Mouse (Mus musculus): Measurements from ENCODE around the gene Abcg4. TPM values are rescaled to one million over a fixed set of nuclear protein-coding genes. Genes with fewer than 3 reads are reported as not detected.

Abcg4 gene
- total RNA-seq (2012; rRNA removed) (2.5 and 4.1 TPM in 2 replicates), polyA plus RNA-seq (2012; ENCODE audit: insufficient read depth in 1 of 2, insufficient read length in 2 of 2, low read depth in 1 of 2, low replicate concordance in 2 of 2, missing spikeins in 1 of 2) (10 to 100 TPM in 1 of 2 experiments, not detected in 1; 17.1 TPM)

- no peaks in the 10 kb centered on the region for H3K27me3 ChIP-seq (ENCODE audit: control insufficient read depth in 1 of 2, insufficient read depth in 2 of 2, low read length in 2 of 2)
- H3K4me1 ChIP-seq (ENCODE audit: control insufficient read depth in 1 of 2, insufficient read depth in 2 of 2, low read length in 2 of 2), result peaks cover 8 to 22% of the 10 kb centered on the region in 2 experiments
- H3K27ac ChIP-seq (ENCODE audit: control insufficient read depth, low read depth, low read length), result peak within 1 kb of the TSS; percentile 95
- peak within 1 kb of the TSS; percentile 64 for H3K9ac ChIP-seq (ENCODE audit: control insufficient read depth, low read depth, low read length, poor library complexity, severe bottlenecking)
- no peaks in the 10 kb centered on the region for H3K9me3 ChIP-seq (replicated peaks; ENCODE audit: insufficient read depth, low read length)
- H3K4me3 ChIP-seq (ENCODE audit: control insufficient read depth in 1 of 2, insufficient read depth in 1 of 2, low read depth in 2 of 2, low read length in 2 of 2), result peak within 1 kb of the TSS; percentile 70
- DNase-seq (ENCODE audit: low read depth, low spot score), result peak; percentile 92
- H3K36me3 ChIP-seq (ENCODE audit: control insufficient read depth in 1 of 2, insufficient read depth in 2 of 2, low read length in 2 of 2), result peaks cover 4 to 11% of the 10 kb centered on the region in 2 experiments
- H3K79me2 ChIP-seq (ENCODE audit: control insufficient read depth, insufficient read depth, low read length, poor library complexity), result peaks cover 8% of the 10 kb centered on the region; the same call in 1 of the 2 replicates
- TF ChIP-seq MYC (IDR thresholded peaks at IDR 0.05; ENCODE audit: low read depth, low read length) (no peak), POLR2AphosphoS5 (IDR thresholded peaks at IDR 0.05; ENCODE audit: borderline replicate concordance, low read depth, low read length) (no peak), GATA1 (IDR thresholded peaks at IDR 0.05; ENCODE audit: low read depth, low read length) (peak; percentile 94), MXI1 (IDR thresholded peaks at IDR 0.05; ENCODE audit: low read depth, low read length) (no peak; the same call in none of the 2 replicates), NELFE (IDR thresholded peaks at IDR 0.05; ENCODE audit: low read depth, low read length) (peak; percentile 29; the same call in 1 of the 2 replicates), ZMIZ1 (IDR thresholded peaks at IDR 0.05; ENCODE audit: low read depth, low read length) (no peak; the same call in 1 of the 2 replicates), SMC3 (IDR thresholded peaks at IDR 0.05; ENCODE audit: low read depth, low read length) (no peak), RCOR1 (IDR thresholded peaks at IDR 0.05; ENCODE audit: low read depth, low read length) (peak; percentile 45; the same call in 1 of the 2 replicates), TBP (IDR thresholded peaks at IDR 0.05; ENCODE audit: low read depth, low read length) (peak; percentile 56; the same call in 1 of the 2 replicates), ZKSCAN1 (IDR thresholded peaks at IDR 0.05; ENCODE audit: low read depth, low read length) (no peak), RAD21 (IDR thresholded peaks at IDR 0.05; ENCODE audit: low read depth, low read length) (no peak), CHD2 (IDR thresholded peaks at IDR 0.05; ENCODE audit: low read length) (peak; percentile 54; the same call in 1 of the 2 replicates), CTCF (IDR thresholded peaks at IDR 0.05 in 2 of 3, conservative IDR thresholded peaks at IDR 0.05 in 1 of 3; ENCODE audit: control insufficient read depth in 1 of 3, insufficient read depth in 1 of 3, low read depth in 2 of 3, low read length in 3 of 3, poor library complexity in 1 of 3, severe bottlenecking in 1 of 3) (no peak), ELF1 (IDR thresholded peaks at IDR 0.05; ENCODE audit: low read depth, low read length) (no peak), KAT2A (conservative IDR thresholded peaks at IDR 0.05; ENCODE audit: low read depth, low read length) (no peak; the same call in 1 of the 2 replicates), GABPA (IDR thresholded peaks at IDR 0.05; ENCODE audit: low read depth, low read length) (no peak), MAZ (IDR thresholded peaks at IDR 0.05; ENCODE audit: low read depth, low read length) (peak; percentile 71), USF2 (IDR thresholded peaks at IDR 0.05; ENCODE audit: borderline replicate concordance in 1 of 2, insufficient read depth in 1 of 2, low read depth in 1 of 2, low read length in 2 of 2) (no peak), NRF1 (IDR thresholded peaks at IDR 0.05; ENCODE audit: insufficient read depth, low read depth, low read length, poor library complexity, severe bottlenecking) (no peak), ETS1 (IDR thresholded peaks at IDR 0.05; ENCODE audit: low read depth, low read length) (peak; percentile 77), E2F4 (IDR thresholded peaks at IDR 0.05; ENCODE audit: borderline replicate concordance, low read depth, low read length) (no peak), USF1 (IDR thresholded peaks at IDR 0.05; ENCODE audit: low read depth, low read length) (no peak), MAX (IDR thresholded peaks at IDR 0.05; ENCODE audit: low read length) (no peak), BHLHE40 (IDR thresholded peaks at IDR 0.05; ENCODE audit: borderline replicate concordance, low read depth, low read length) (no peak; the same call in 1 of the 2 replicates), JUND (IDR thresholded peaks at IDR 0.05; ENCODE audit: low read depth, low read length) (no peak), ZNF384 (IDR thresholded peaks at IDR 0.05; ENCODE audit: low read depth, low read length) (no peak), TAL1 (IDR thresholded peaks at IDR 0.05; ENCODE audit: low read length) (peak; percentile 90), CHD1 (IDR thresholded peaks at IDR 0.05; ENCODE audit: low read depth, low read length) (no peak), MYB (IDR thresholded peaks at IDR 0.05; ENCODE audit: low read depth, low read length) (no peak), ZC3H11A (IDR thresholded peaks at IDR 0.05; ENCODE audit: low read depth, low read length) (no peak), POLR2A (IDR thresholded peaks at IDR 0.05; ENCODE audit: control insufficient read depth in 1 of 2, insufficient read depth in 1 of 2, low read depth in 1 of 2, low read length in 2 of 2, poor library complexity in 1 of 2) (peak; percentile 51 to 59; a peak in 2 of 4 replicates), POLR2AphosphoS2 (IDR thresholded peaks at IDR 0.05; ENCODE audit: low read length) (no peak), SIN3A (IDR thresholded peaks at IDR 0.05; ENCODE audit: low read length) (peak; percentile 71; the same call in 1 of the 2 replicates), MAFK (IDR thresholded peaks at IDR 0.05; ENCODE audit: borderline replicate concordance, low read depth, low read length) (0 out of 2 replicates have a peak, but pooled peaks have one; percentile 12), TCF12 (IDR thresholded peaks at IDR 0.05; ENCODE audit: low read depth, low read length) (peak; percentile 93)
Observed at GRCm38 (mm10) chr9:44288076-44288958, at the start of gene Abcg4. Gene Abcg4 (minus strand): TSS chr9:44288615.

Data from MEL (cell line).